Mouse (Mus musculus) CH12F3 (cell line): ENCODE measurements around the gene Mcm9.
"Not testable (repeated sequence)": the region's sequence is repeated elsewhere in the genome, so short reads cannot be mapped to it uniquely, and the experiment has no call there.

Source experiments
- in situ Hi-C: fragments of 300-500 bp; cut with MboI; formaldehyde crosslinking; loops from 2 replicates; pipeline ENCODE4 v1.14.3; 2020; ENCODE audit warnings: low sequenced_read_pairs

Gene Mcm9

DNA sequence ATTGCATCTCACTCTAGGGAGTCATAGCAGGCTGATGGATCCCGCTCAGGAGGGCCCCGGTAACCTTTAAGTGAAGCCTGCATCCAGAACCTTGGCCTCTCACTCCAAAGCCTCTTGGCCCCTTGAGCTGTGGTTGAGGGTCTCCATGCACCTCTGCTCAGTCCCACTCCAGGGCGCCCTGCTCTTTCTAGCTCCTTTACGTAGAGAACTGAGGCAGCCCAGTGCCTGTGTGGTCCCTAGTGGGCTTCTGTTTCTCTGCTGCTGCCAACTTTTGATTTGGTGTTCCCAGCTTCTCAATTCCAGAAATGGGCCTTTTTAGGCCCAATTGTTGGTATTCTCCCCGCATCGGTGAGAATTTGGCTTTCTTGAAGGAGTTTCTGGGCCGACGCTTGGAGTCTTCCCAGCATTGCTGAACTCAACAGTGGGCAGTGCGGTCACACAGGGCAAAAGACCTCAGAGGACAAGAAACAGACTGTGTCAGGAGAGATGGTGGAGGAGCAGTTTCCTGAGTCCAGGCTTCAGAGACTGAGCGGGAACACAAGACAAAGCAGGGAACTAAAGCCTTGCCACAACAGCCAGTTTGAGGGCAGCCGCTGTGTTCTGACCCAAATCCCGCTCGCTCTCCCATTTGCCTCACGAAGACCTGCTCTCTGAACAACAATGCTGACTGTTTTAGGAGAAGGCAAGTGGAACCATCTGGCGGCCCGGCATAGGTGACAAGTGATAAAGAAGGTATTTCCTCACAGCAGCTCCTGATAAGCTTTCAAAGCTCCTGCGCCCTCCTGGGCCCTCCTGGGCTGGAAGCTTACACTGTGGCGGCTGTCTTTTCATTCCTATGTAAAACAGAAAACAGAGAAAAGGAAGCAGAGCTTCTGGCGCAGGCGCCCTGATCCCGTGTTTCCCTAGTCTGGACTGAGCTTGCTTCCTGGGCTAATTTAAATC lies 127.1 kb downstream of the Mcm9 start:
- in situ Hi-C loops = no loop called here

DNA sequence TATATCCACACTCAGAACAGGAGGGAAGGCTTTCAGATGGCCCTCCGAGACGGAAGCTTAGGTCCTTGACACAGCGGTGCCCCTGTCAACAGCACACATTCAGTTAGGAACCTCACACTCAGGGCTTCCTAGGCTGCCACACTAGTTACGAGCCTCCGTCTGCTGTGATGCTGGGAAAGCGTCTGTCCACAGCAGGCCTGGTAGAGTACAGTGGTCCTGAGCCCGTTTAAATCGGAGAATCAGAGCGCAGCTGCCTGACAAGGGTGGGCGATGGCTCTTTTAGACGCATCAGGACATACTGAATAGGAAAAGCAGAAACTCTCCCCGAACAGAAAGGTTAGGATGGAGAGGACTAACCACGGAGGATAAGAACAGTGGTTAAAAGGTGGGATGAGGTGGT lies 127.8 kb downstream of the Mcm9 start:
- in situ Hi-C loops = no loop called here

- in situ Hi-C loops = no loop called here
These were observed 130.7 kb downstream of the Mcm9 start for GRCm38 (mm10) chr10:53499518-53499917.

GRCm38 (mm10) chr10:53495349-53495748 lies 134.9 kb downstream of the Mcm9 start:
- in situ Hi-C loops = not testable (repeated sequence)

DNA sequence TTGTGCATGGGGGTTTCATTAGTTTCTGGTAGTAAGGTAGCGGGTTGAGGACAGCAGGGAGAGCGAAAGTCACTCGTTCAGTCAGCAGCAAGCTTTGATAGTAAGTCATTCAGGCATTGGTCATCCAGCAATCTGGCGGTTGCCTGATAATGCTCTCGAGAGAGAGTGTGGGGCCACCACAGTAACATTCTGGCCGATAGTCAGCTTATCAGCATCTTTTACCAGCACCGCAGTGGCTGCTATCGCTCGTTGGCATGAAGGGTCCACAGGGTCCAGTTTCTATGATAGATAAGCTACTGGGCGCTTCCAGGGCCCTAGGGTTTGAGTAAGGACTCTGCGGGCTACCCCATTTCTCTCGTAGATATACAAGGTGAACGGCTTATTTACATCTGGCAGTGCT lies 136.3 kb downstream of the Mcm9 start:
- in situ Hi-C loops = no loop called here
